Mouse (Mus musculus) kidney, postnatal 36 days (tissue): Measurements from ENCODE around the gene Jag2.
A peak's percentile ranks its signal among the peaks of the same experiment; 100 is the strongest.

ENCODE experiments used
- DNase-seq, 2 experiments: peaks; one replicate each; pipeline ENCODE4 v3.0.0; 2021 to 2022; ENCODE audit warnings: mixed read lengths in 2 of 2

Jag2 gene

GRCm38 (mm10) chr12:112867106-112867674 lies 62.4 kb downstream of the Jag2 start:
- DNase-seq = no peak

- peak; percentile 35 to 55 for DNase-seq
These were observed 63.0 kb downstream of the Jag2 start for GRCm38 (mm10) chr12:112866467-112867080.

GRCm38 (mm10) chr12:112864804-112865203 lies 64.8 kb downstream of the Jag2 start:
- no peak for DNase-seq

GRCm38 (mm10) chr12:112861911-112862321 lies 67.7 kb downstream of the Jag2 start:
- no peak for DNase-seq

- no peak for DNase-seq
These were observed 68.8 kb downstream of the Jag2 start for GRCm38 (mm10) chr12:112860765-112861164.

GRCm38 (mm10) chr12:112859930-112860329 lies 69.6 kb downstream of the Jag2 start:
- no peak for DNase-seq

- no peak for DNase-seq
These were observed 70.8 kb downstream of the Jag2 start for GRCm38 (mm10) chr12:112858581-112859336.
